Mouse (Mus musculus): Measurements from ENCODE around the gene Klk14. TPM values are rescaled to one million over a fixed set of nuclear protein-coding genes. Genes with fewer than 3 reads are reported as not detected.
"Not testable (repeated sequence)": the region's sequence is repeated elsewhere in the genome, so short reads cannot be mapped to it uniquely, and the experiment has no call there.

Gene Klk14
- polyA plus RNA-seq (2015; fragmentation: Nextera tagmentation; extraction: Ambion mirVana), result not detected in 2 replicates

DNA sequence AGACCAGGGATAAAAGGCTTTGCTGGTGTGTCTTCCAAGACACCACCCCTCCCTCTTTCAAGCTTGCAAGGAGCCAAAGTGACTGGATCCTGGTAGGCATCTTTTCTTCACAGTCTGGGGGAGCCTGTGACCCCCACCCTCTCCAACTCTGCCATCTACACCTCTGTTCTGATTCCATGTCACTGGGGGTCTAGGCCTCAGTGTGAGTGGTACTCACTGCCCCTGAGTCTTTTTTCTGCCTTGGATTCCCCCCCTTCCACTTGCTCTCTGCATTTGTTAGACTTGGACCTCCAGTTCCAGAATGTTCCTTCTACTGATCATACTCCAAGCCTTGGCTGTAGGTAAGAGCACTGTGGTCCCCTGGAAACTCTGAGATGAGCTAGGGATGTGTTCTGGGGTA, at the start of gene Klk14:
Gene Klk14, plus strand, starts transcription at position 301 of the 400 bp plus-strand sequence.
- H3K27me3 ChIP-seq, result no peaks in the 10 kb centered on the region
- H3K9ac ChIP-seq, result no peak within 1 kb of the TSS
- no peaks in the 10 kb centered on the region for H3K9me3 ChIP-seq (replicated peaks)
- no peak within 1 kb of the TSS for H3K27ac ChIP-seq
- ATAC-seq (replicated peaks; ENCODE audit: low FRiP score), result no peak
- H3K4me3 ChIP-seq (replicated peaks), result no peak within 1 kb of the TSS
- H3K4me1 ChIP-seq, result no peaks in the 10 kb centered on the region
- H3K4me2 ChIP-seq, result no peak within 1 kb of the TSS
- no peaks in the 10 kb centered on the region for H3K36me3 ChIP-seq

DNA sequence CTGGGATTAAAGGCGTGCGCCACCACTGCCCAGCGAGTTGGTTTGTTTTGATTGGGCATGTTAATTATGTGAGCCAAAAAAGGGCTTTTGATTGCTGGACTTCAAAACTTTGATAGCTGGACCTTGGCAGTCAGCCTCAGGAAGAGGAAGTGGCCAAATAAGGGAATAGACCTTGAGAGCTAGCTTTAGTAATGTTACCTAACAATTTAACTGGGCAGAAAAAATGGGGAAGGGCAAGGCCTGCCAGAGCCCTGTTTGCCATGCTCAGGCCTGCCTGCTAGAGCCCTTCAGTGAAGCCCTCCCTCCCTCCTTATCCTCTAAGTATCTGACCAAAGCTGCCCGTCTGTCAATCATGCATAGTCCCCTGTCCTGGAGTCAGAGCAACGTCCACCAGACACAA, 47.6 kb upstream of the Klk14 start:
- WGBS, result 81% methylated on average over 5 of the region's 5 CpGs
- Histone ChIP-seq H3K4me2 (no peak overlapping the region), H3K4me1 (no peaks in the 10 kb centered on the region), H3K27me3 (no peaks in the 10 kb centered on the region), H3K4me3 (replicated peaks) (no peak overlapping the region), H3K36me3 (no peaks in the 10 kb centered on the region), H3K27ac (no peak overlapping the region), H3K9ac (no peak overlapping the region), H3K9me3 (replicated peaks) (no peaks in the 10 kb centered on the region)
- ATAC-seq (replicated peaks; ENCODE audit: low FRiP score), result no peak

DNA sequence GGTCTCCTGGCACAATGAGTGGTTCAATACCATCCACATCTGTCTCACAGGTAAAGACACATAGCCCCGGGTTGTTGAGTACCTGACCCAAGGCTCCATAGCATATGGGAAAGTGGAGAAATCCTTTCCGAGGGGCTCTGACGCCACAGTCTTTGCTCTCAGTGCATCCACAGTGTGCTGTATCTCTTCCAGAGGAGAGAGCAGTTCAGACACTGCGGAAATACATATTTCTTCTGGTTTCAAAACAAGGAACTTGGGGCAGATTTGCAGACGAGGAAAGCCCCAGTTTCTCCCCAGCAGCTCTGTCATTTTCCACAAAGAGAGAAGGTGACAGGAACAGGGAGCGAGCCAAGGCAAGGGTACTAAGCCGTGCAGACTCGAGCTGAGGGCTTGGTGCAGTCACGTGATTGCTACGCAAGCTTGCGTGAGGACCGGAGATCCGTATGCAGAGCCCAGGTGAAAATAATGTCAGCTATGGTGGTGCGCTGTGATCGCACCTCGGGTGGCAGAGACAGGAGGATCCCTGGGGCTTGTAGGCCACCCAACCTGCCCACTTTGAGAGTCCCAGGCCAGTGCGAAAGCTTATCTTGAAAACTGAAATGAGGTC, 47.1 kb upstream of the Klk14 start:
- no peaks in the 10 kb centered on the region for H3K27me3 ChIP-seq
- no peaks in the 10 kb centered on the region for H3K4me1 ChIP-seq
- no peak for ATAC-seq (replicated peaks; ENCODE audit: low FRiP score)
- no peak overlapping the region for H3K9ac ChIP-seq
- H3K27ac ChIP-seq, result no peak overlapping the region
- no peak overlapping the region for H3K4me3 ChIP-seq (replicated peaks)
- H3K9me3 ChIP-seq (replicated peaks), result no peaks in the 10 kb centered on the region
- no peak overlapping the region for H3K4me2 ChIP-seq
- H3K36me3 ChIP-seq, result no peaks in the 10 kb centered on the region
- 82% methylated on average over 17 of the region's 17 CpGs for WGBS

DNA sequence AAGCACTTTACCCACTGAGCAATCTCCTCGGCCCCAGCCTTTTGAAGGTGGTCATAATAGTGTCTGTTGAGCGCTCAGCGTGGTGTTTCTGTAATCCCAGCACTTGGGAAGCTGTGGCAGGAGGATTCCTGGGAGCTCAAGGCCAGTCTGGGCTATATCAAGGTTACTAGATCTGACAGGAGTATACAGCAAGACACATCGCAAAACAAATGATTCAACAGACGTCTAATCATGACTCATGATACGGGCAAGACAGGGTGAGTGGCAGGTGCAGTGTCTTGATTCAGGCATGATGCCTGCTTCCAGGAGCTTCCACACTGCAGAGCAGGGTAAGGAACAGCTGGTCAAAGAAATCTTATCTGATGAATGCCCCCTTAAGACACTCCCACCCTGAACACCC, 37.5 kb upstream of the Klk14 start:
- no peak overlapping the region for H3K4me3 ChIP-seq (replicated peaks)
- no peaks in the 10 kb centered on the region for H3K9me3 ChIP-seq (replicated peaks)
- H3K36me3 ChIP-seq, result no peaks in the 10 kb centered on the region
- no peak overlapping the region for H3K27ac ChIP-seq
- WGBS, result 84% methylated on average over 6 of the region's 6 CpGs
- no peaks in the 10 kb centered on the region for H3K27me3 ChIP-seq
- no peaks in the 10 kb centered on the region for H3K4me1 ChIP-seq
- H3K4me2 ChIP-seq, result no peak overlapping the region
- no peak for ATAC-seq (replicated peaks; ENCODE audit: low FRiP score)
- H3K9ac ChIP-seq, result no peak overlapping the region

DNA sequence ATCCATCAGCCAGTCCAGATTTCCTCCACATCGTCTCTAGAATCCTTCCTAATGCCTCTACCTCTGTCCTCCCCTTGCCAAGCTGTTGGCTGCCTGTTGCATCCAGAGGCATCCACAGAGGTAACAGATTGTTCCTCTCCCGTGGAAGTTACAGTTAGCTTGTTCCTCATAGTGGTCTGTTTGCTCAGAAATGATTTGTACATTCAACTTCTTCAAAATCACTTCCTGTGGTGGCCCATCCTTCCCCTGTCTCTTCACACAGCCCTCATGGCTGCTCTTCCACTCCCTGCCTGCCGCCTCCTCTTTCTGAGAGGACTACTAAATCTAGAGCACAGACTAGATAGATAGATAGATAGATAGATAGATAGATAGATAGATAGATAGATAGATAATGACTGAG, 35.7 kb upstream of the Klk14 start:
- 70% methylated on average over 3 of the region's 3 CpGs for WGBS

DNA sequence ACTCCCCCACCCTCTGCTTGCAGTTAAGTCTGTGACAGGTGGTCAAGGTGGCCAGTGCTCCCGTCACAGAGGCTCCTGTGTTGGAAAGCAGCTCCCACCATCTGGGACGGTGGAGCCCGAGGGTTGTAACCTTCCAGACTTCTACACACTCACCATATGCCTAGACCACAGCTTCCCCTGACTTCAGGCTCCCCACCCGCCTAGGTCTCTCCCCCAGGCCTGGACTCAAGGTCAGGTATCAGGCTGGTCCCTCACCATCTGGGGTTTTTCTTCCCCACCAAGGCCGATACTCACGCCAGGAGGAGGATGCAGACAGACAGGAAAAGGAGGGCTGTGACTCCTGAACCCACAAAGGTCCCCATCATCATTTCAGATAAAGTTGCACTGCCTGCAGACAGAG, 34.0 kb upstream of the Klk14 start:
- no peaks in the 10 kb centered on the region for H3K27me3 ChIP-seq
- H3K27ac ChIP-seq, result no peak overlapping the region
- WGBS, result 34% methylated on average over 6 of the region's 6 CpGs
- no peaks in the 10 kb centered on the region for H3K9me3 ChIP-seq (replicated peaks)
- no peaks in the 10 kb centered on the region for H3K36me3 ChIP-seq
- H3K4me2 ChIP-seq, result no peak overlapping the region
- no peak for ATAC-seq (replicated peaks; ENCODE audit: low FRiP score)
- no peaks in the 10 kb centered on the region for H3K4me1 ChIP-seq
- H3K9ac ChIP-seq, result no peak overlapping the region
- H3K4me3 ChIP-seq (replicated peaks), result no peak overlapping the region

More for the DNA sequence above, 35.7 kb upstream of the Klk14 start:
- Histone ChIP-seq H3K9ac (no peak overlapping the region), H3K4me3 (replicated peaks) (no peak overlapping the region), H3K9me3 (replicated peaks) (no peaks in the 10 kb centered on the region), H3K4me1 (no peaks in the 10 kb centered on the region), H3K27ac (no peak overlapping the region), H3K4me2 (no peak overlapping the region), H3K36me3 (no peaks in the 10 kb centered on the region), H3K27me3 (no peaks in the 10 kb centered on the region)
- ATAC-seq (replicated peaks; ENCODE audit: low FRiP score), result no peak

DNA sequence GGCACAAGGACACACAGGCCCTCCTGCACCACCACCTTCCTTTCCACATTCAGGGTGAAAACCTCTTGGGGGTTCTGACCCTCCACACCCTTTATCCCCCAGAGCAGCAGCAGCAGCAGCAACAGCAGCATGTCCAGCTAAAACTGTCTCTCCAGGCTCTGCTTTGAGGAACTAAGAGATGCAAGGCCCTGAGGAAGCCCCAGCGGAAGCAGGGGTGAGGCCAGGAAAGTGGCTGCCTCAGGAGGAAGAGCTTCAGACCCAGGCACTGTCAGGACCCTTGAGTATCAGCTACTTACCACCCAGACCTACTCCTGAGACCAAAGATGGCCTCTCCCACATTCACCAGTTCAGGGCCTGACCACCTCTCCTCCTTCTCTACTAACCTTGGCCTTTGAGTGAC, 30.2 kb upstream of the Klk14 start, which contains the start of gene Siglece:
Gene Siglece, minus strand, starts transcription at position 160 of the 400 bp plus-strand sequence.
- Histone ChIP-seq H3K4me2 (no peak within 1 kb of the TSS), H3K4me3 (replicated peaks) (no peak within 1 kb of the TSS), H3K9me3 (replicated peaks) (no peaks in the 10 kb centered on the region), H3K36me3 (no peaks in the 10 kb centered on the region), H3K4me1 (no peaks in the 10 kb centered on the region), H3K27ac (no peak within 1 kb of the TSS), H3K9ac (no peak within 1 kb of the TSS), H3K27me3 (no peaks in the 10 kb centered on the region)
- no peak for ATAC-seq (replicated peaks; ENCODE audit: low FRiP score)
- WGBS, result 87% methylated on average over 1 of the region's 1 CpGs

DNA sequence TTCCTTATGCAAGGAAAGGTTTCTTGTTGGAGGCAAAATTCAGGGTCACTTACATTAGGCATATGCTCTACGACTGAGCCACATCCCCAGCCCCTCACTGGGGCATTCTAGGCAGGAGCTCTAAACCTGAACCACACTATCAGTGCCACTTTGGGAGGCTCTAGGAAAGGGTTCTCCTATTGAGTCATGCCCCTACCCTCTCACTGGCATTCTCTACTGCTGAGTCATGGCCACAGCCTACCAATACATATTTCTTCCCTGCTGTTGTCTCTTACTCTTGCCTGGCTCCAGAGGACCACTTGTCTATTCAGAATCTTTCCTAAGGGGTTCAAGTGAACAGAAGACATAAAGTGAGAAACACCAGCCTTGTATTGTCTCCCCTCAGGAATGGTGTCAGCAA, 27.4 kb upstream of the Klk14 start:
- ATAC-seq (replicated peaks; ENCODE audit: low FRiP score), result no peak
- H3K4me2 ChIP-seq, result no peak overlapping the region
- no peaks in the 10 kb centered on the region for H3K9me3 ChIP-seq (replicated peaks)
- H3K9ac ChIP-seq, result no peak overlapping the region
- WGBS, result 93% methylated on average over 1 of the region's 1 CpGs
- no peaks in the 10 kb centered on the region for H3K4me1 ChIP-seq
- no peak overlapping the region for H3K4me3 ChIP-seq (replicated peaks)
- no peaks in the 10 kb centered on the region for H3K27me3 ChIP-seq
- H3K27ac ChIP-seq, result no peak overlapping the region
- no peaks in the 10 kb centered on the region for H3K36me3 ChIP-seq

DNA sequence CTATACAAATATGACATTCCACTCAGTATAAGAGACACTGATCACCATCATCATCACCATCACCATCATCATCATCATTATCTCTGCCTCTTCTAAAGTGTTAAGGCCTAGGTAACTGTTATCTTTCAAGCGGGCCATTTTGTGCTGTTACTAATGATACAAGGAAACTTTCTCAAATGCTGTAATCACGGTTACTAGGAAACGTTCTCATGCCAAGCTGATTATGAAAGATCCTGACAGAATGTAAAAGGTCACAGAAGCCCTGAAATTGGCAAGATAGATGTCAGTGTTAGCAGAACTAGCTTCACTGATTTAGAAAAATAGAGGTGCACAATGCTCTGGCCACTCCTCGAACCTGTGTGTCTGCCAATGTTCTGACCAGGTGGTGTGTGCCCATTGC, 23.0 kb upstream of the Klk14 start:
- WGBS, result 89% methylated on average over 4 of the region's 4 CpGs

DNA sequence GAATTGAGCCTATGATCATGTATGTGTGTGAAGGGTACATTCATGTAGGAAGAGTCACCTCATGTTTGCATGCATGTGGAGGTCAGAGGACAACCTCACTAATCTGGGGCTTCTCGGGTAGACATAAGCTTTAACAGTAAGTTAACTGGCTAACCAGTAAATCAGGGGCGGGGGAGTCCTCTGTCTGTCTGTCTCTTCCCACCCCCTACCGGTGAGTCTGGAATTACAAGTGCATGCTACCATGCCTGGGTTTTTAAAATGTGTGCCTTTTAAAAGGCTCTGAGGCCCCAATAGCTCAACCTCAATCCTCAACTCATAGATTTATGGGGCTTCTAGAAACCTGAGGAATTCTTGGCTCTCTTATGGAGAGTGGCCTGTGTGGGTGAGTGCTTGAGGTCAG, 21.6 kb upstream of the Klk14 start:
- H3K9ac ChIP-seq, result no peak overlapping the region
- 16% methylated on average over 3 of the region's 3 CpGs for WGBS

More for the DNA sequence above, 23.0 kb upstream of the Klk14 start:
- H3K9me3 ChIP-seq (replicated peaks); H3K4me2 ChIP-seq; H3K36me3 ChIP-seq; ATAC-seq (replicated peaks; ENCODE audit: low FRiP score); H3K27ac ChIP-seq; H3K9ac ChIP-seq; H3K4me1 ChIP-seq; H3K27me3 ChIP-seq; H3K4me3 ChIP-seq (replicated peaks): not testable (repeated sequence)

DNA sequence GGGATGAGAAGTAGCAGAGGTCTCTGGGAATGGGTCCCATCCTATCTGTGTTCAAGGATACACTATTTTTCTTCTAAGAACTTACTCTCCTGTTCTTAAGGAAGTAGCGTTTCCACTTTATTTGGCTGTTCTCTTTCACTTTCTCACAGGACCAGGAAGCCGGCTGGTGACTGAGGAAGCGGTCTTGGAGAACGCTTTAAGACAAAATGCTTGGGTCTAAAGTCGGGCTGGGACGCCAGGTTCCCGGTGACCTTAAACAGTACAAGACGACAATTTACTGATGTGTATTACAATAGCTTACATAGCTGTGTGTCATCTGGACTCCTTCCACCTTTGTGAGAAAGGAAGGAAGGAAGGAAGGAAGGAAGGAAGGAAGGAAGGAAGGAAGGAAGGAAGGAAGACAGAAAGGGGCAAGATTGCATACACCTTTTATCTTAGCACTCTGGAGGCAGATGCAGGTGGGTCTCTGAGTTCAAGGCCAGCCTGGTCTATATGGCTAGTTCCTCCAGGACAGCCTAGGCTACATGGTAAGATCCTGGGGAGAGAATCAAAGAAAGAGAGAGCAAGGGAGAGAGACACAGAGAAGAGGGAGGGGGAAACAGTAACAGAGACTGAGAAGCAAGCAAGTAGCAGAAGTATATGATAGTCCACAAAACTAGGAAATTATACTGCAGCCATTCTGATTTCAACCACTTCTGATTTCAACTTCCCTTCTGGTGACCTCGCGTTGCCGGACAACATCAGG, 19.0 kb upstream of the Klk14 start:
- Histone ChIP-seq H3K27ac (peak overlapping the region; percentile 22; the same call in 1 of the 2 replicates), H3K4me2 (peak overlapping the region; percentile 83), H3K4me1 (peaks cover 11% of the 10 kb centered on the region), H3K9ac (peak overlapping the region; percentile 23; the same call in 1 of the 2 replicates), H3K9me3 (replicated peaks) (no peaks in the 10 kb centered on the region), H3K4me3 (replicated peaks) (peak overlapping the region; percentile 72), H3K27me3 (no peaks in the 10 kb centered on the region), H3K36me3 (peaks cover 24% of the 10 kb centered on the region)
- 69% methylated on average over 11 of the region's 11 CpGs for WGBS
- ATAC-seq (replicated peaks; ENCODE audit: low FRiP score), result peak; percentile 40

More for the DNA sequence above, 21.6 kb upstream of the Klk14 start:
- H3K4me1 ChIP-seq, result peaks cover 9% of the 10 kb centered on the region
- H3K4me2 ChIP-seq, result no peak overlapping the region
- H3K27me3 ChIP-seq, result no peaks in the 10 kb centered on the region
- H3K9me3 ChIP-seq (replicated peaks), result no peaks in the 10 kb centered on the region
- H3K36me3 ChIP-seq, result no peaks in the 10 kb centered on the region
- no peak overlapping the region for H3K4me3 ChIP-seq (replicated peaks)
- no peak for ATAC-seq (replicated peaks; ENCODE audit: low FRiP score)
- no peak overlapping the region for H3K27ac ChIP-seq

DNA sequence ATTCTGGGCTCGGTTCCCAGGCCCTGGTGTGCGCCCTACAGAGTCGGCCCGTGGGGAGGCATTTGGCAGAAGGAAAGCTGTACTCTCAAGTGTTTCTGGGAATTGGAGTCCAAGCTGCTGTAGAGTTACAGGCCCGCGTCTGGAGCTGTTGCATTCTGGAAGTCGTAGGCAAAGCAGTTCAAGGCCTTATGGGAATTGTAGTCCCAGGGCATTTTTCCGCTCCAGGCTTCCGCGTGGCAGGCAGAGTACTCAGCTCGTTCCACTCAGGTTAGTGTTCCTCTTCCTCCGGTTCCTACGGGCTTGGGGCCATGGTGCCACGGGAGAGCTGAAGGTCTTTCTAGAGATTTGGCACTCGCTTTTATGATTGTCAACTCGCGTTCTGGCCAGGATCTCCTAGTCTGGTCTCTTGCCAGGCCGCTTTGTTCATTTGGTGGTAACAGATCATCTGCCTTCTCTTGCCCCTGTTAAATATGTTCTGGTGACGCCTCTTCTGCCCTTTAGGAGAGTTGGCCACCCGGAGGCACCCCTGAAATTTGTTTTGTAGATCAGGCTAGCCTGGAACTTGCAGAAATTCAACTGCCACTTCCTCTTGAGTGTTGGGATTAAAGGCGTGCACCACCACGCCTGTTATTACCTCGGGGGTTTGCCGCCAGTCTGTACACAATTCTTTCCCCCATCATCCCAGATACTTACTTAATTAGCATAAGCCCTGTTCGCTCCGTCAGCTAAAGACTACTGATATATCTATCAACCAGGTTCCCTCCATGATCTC, 18.2 kb upstream of the Klk14 start, which contains the start of gene Ctu1:
Gene Ctu1, plus strand, starts transcription at position 208 of the 772 bp plus-strand sequence.
- peak within 1 kb of the TSS; percentile 70 for H3K9ac ChIP-seq
- H3K4me1 ChIP-seq, result peaks cover 11% of the 10 kb centered on the region
- no peaks in the 10 kb centered on the region for H3K27me3 ChIP-seq
- peaks cover 31% of the 10 kb centered on the region for H3K36me3 ChIP-seq
- H3K27ac ChIP-seq, result peak within 1 kb of the TSS; percentile 78
- peak; percentile 96 for ATAC-seq (replicated peaks; ENCODE audit: low FRiP score)
- H3K4me3 ChIP-seq (replicated peaks), result peak within 1 kb of the TSS; percentile 72
- under 1% methylated on average over 26 of the region's 26 CpGs for WGBS
- no peaks in the 10 kb centered on the region for H3K9me3 ChIP-seq (replicated peaks)
- peak within 1 kb of the TSS; percentile 83 for H3K4me2 ChIP-seq
